Mouse (Mus musculus): ENCODE results near the gene Mtus2. TPM values are rescaled to one million over a fixed set of nuclear protein-coding genes. Genes with fewer than 3 reads are reported as not detected.

Mtus2 gene
- polyA plus RNA-seq, 1 experiment from 2014 or later, result 4.1 TPM

- WGBS, result 70% methylated on average over 4 of the region's 4 CpGs
- no peak overlapping the region for H3K4me3 ChIP-seq (replicated peaks; ENCODE audit: low read depth, low read length)
- no peak for DNase-seq (ENCODE audit: low spot score)
- H3K9ac ChIP-seq (ENCODE audit: low read depth, low read length), result no peak overlapping the region
- no peaks in the 10 kb centered on the region for H3K4me1 ChIP-seq (replicated peaks; ENCODE audit: insufficient read depth, low read length)
- ATAC-seq (replicated peaks; ENCODE audit: low FRiP score, low read depth), result no peak
- TF ChIP-seq CTCF (IDR thresholded peaks at IDR 0.05; ENCODE audit: low read depth), result no peak
- no peaks in the 10 kb centered on the region for H3K27me3 ChIP-seq (ENCODE audit: insufficient read depth, low read length)
- no peaks in the 10 kb centered on the region for H3K36me3 ChIP-seq (ENCODE audit: insufficient read depth, low read length)
- H3K9me3 ChIP-seq (replicated peaks; ENCODE audit: low read length), result no peaks in the 10 kb centered on the region
- H3K4me2 ChIP-seq (ENCODE audit: low read length), result no peak overlapping the region
- H3K27ac ChIP-seq, result no peak overlapping the region
Measured at GRCm38 (mm10) chr5:148022784-148023183, 65.7 kb downstream of the Mtus2 start.

DNA sequence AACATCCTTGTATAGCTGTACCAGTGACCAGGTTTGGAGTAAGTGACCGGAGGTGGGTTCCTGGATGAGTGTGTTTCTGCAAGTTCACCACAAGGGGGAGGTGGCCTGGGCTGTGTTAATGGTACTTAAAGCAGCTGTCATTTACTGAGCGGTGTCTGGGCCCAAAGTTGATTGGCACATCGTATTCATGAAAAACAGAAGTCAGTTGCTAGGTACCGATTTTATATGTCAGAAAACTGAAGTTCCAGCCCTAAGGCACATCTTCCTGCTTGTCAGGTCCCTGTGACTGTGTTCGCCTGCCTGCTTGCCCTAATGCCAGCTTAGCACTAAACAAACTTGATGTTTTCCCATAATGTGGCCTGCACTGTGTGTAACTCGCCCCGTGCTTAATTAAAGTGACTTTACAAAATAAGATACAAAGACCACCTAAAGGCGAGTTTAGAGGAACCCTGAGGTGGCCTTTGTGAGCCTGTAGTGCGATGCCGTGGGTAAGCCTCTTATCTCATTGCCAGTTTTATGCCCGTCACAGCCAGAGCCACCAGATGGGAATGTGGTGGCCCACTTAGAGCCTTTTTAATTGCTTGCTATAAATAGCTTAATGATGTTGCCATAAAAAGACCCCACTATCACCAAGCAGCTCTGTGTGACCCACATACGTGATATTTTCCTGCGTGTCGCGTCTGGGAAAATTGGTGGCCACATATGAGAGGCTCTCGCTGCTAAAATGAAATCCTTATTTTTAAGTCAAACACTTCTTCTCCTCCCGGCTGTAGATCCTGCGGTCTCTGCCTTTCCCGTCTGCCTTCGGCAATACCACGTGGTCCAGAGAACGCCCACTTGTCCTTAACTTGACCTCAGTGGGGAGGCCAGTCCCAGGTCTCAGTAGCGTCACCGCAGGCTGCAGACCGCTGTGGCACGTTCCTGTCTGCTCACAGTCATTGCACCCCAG, 69.6 kb downstream of the Mtus2 start:
- H3K27ac ChIP-seq, result no peak overlapping the region
- ATAC-seq (replicated peaks; ENCODE audit: low FRiP score, low read depth), result 0 out of 2 replicates have a peak, but pooled peaks have one; percentile 49
- H3K4me1 ChIP-seq (replicated peaks; ENCODE audit: insufficient read depth, low read length), result no peaks in the 10 kb centered on the region
- no peaks in the 10 kb centered on the region for H3K36me3 ChIP-seq (ENCODE audit: insufficient read depth, low read length)
- no peaks in the 10 kb centered on the region for H3K27me3 ChIP-seq (ENCODE audit: insufficient read depth, low read length)
- TF ChIP-seq CTCF (IDR thresholded peaks at IDR 0.05; ENCODE audit: low read depth), result peak; percentile 52
- H3K4me2 ChIP-seq (ENCODE audit: low read length), result no peak overlapping the region
- H3K9ac ChIP-seq (ENCODE audit: low read depth, low read length), result no peak overlapping the region
- H3K4me3 ChIP-seq (replicated peaks; ENCODE audit: low read depth, low read length), result no peak overlapping the region
- WGBS, result 47% methylated on average over 26 of the region's 26 CpGs
- no peaks in the 10 kb centered on the region for H3K9me3 ChIP-seq (replicated peaks; ENCODE audit: low read length)
- peak; percentile 28 for DNase-seq (ENCODE audit: low spot score)

DNA sequence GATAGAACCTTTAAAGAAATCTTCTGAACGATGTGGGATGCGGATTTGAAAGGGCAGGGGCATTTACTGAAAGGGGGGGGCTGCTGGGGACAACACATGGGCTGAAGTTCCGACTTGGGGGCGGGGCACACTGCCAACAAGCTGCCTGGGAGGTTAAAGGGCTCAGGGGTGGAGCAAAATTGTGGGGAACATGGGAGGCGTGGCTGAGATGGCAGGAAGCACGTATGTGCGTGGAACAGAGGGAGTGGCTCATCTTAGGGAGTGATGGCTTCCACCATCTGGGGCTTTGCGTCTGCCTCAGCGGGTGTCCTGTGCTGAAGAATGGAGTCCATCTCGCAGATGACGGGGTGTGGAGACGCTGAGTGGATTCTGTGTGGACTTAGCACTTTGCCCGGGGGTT, 70.9 kb downstream of the Mtus2 start:
- H3K9me3 ChIP-seq (replicated peaks; ENCODE audit: low read length), result no peaks in the 10 kb centered on the region
- DNase-seq (ENCODE audit: low spot score) (no peak), ATAC-seq (replicated peaks; ENCODE audit: low FRiP score, low read depth) (no peak)
- TF ChIP-seq CTCF (IDR thresholded peaks at IDR 0.05; ENCODE audit: low read depth), result no peak
- no peaks in the 10 kb centered on the region for H3K4me1 ChIP-seq (replicated peaks; ENCODE audit: insufficient read depth, low read length)
- no peak overlapping the region for H3K4me2 ChIP-seq (ENCODE audit: low read length)
- H3K4me3 ChIP-seq (replicated peaks; ENCODE audit: low read depth, low read length), result no peak overlapping the region
- no peaks in the 10 kb centered on the region for H3K27me3 ChIP-seq (ENCODE audit: insufficient read depth, low read length)
- no peaks in the 10 kb centered on the region for H3K36me3 ChIP-seq (ENCODE audit: insufficient read depth, low read length)
- H3K9ac ChIP-seq (ENCODE audit: low read depth, low read length), result no peak overlapping the region
- 75% methylated on average over 13 of the region's 13 CpGs for WGBS
- no peak overlapping the region for H3K27ac ChIP-seq

- TF ChIP-seq CTCF (IDR thresholded peaks at IDR 0.05; ENCODE audit: low read depth), result no peak
- H3K27ac ChIP-seq, result no peak overlapping the region
- H3K4me3 ChIP-seq (replicated peaks; ENCODE audit: low read depth, low read length), result no peak overlapping the region
- H3K4me2 ChIP-seq (ENCODE audit: low read length), result no peak overlapping the region
- H3K27me3 ChIP-seq (ENCODE audit: insufficient read depth, low read length), result no peaks in the 10 kb centered on the region
- no peak overlapping the region for H3K9ac ChIP-seq (ENCODE audit: low read depth, low read length)
- ATAC-seq (replicated peaks; ENCODE audit: low FRiP score, low read depth), result no peak
- DNase-seq (ENCODE audit: low spot score), result no peak
- H3K36me3 ChIP-seq (ENCODE audit: insufficient read depth, low read length), result no peaks in the 10 kb centered on the region
- no peaks in the 10 kb centered on the region for H3K4me1 ChIP-seq (replicated peaks; ENCODE audit: insufficient read depth, low read length)
- H3K9me3 ChIP-seq (replicated peaks; ENCODE audit: low read length), result no peaks in the 10 kb centered on the region
- WGBS, result 82% methylated on average over 7 of the region's 7 CpGs
Measured at GRCm38 (mm10) chr5:148041661-148042060, 84.5 kb downstream of the Mtus2 start.

- H3K4me3 ChIP-seq (replicated peaks; ENCODE audit: low read depth, low read length), result no peak overlapping the region
- no peaks in the 10 kb centered on the region for H3K27me3 ChIP-seq (ENCODE audit: insufficient read depth, low read length)
- DNase-seq (ENCODE audit: low spot score) (no peak), ATAC-seq (replicated peaks; ENCODE audit: low FRiP score, low read depth) (no peak)
- no peaks in the 10 kb centered on the region for H3K36me3 ChIP-seq (ENCODE audit: insufficient read depth, low read length)
- no peak overlapping the region for H3K4me2 ChIP-seq (ENCODE audit: low read length)
- no peak for TF ChIP-seq CTCF (IDR thresholded peaks at IDR 0.05; ENCODE audit: low read depth)
- WGBS, result 75% methylated on average over 11 of the region's 11 CpGs
- H3K4me1 ChIP-seq (replicated peaks; ENCODE audit: insufficient read depth, low read length), result no peaks in the 10 kb centered on the region
- no peak overlapping the region for H3K9ac ChIP-seq (ENCODE audit: low read depth, low read length)
- no peaks in the 10 kb centered on the region for H3K9me3 ChIP-seq (replicated peaks; ENCODE audit: low read length)
- H3K27ac ChIP-seq, result no peak overlapping the region
Measured at GRCm38 (mm10) chr5:148048200-148048599, 91.1 kb downstream of the Mtus2 start.

DNA sequence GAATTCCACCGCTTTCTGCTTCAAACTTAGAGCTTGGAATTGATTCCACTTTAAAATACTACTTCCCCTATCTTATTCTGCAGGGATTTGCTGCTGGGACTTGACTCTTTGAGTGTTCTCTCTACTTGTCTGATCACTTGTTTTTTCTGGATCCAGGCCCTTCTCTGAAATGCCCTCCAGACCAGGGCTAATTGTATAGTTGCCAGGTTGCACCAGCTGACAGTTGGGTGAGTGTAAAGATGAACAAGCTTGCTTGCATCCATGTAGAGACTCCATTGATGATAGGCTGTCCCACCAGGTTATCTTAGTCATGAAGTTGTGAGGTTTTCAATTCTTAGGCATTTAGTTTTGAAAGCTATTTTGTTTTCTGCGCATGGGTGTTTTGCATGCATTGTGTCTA, 92.2 kb downstream of the Mtus2 start:
- Histone ChIP-seq H3K9ac (ENCODE audit: low read depth, low read length) (no peak overlapping the region), H3K36me3 (ENCODE audit: insufficient read depth, low read length) (no peaks in the 10 kb centered on the region), H3K4me2 (ENCODE audit: low read length) (no peak overlapping the region), H3K27me3 (ENCODE audit: insufficient read depth, low read length) (no peaks in the 10 kb centered on the region), H3K4me3 (replicated peaks; ENCODE audit: low read depth, low read length) (no peak overlapping the region), H3K27ac (no peak overlapping the region), H3K4me1 (replicated peaks; ENCODE audit: insufficient read depth, low read length) (no peaks in the 10 kb centered on the region), H3K9me3 (replicated peaks; ENCODE audit: low read length) (no peaks in the 10 kb centered on the region)
- TF ChIP-seq CTCF (IDR thresholded peaks at IDR 0.05; ENCODE audit: low read depth), result no peak
- ATAC-seq (replicated peaks; ENCODE audit: low FRiP score, low read depth), result no peak
- 91% methylated on average over 2 of the region's 2 CpGs for WGBS
- no peak for DNase-seq (ENCODE audit: low spot score)

Data from kidney, postnatal 0 days (tissue).